Mouse (Mus musculus): ENCODE results near the gene Gm28230. TPM values are rescaled to one million over a fixed set of nuclear protein-coding genes. Genes with fewer than 3 reads are reported as not detected.

Gene Gm28230
- polyA plus RNA-seq, 1 experiment from 2014 or later = not detected

GRCm38 (mm10) chr2:74689574-74690337 is 36.8 kb upstream of the Gm28230 start:
- no peak overlapping the region for H3K9ac ChIP-seq (ENCODE audit: low read length)
- WGBS = under 1% methylated on average over 24 of the region's 24 CpGs
- no peak for ATAC-seq

DNA sequence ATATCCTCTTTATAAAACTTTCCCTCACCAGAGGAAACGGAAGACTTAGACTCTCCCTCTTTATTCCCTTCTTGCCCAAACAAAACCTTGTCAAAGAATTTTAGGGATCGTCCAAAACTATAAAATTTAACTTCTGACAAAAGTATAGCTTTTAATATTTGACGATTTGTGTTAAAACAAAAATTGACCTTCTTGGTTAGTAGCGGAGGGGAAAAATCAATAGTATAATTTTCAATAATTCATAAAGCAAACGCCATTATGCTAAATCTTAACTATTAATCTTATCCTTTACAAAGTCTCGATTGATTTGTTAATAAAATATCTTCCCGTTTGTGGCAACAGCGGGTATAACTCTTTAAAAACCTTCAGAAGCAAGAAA is 36.2 kb upstream of the Gm28230 start:
- Histone ChIP-seq H3K27me3 (replicated peaks; ENCODE audit: control insufficient read depth, insufficient read depth, low read length) (peaks cover 90% of the 10 kb centered on the region), H3K9ac (ENCODE audit: low read length) (no peak overlapping the region), H3K36me3 (ENCODE audit: control insufficient read depth, insufficient read depth, low read length) (no peaks in the 10 kb centered on the region), H3K4me3 (ENCODE audit: low read depth, low read length) (no peak overlapping the region), H3K9me3 (replicated peaks; ENCODE audit: control insufficient read depth, low read length) (no peaks in the 10 kb centered on the region), H3K27ac (ENCODE audit: low read depth, low read length) (no peak overlapping the region), H3K4me1 (ENCODE audit: control insufficient read depth, insufficient read depth, low read length) (no peaks in the 10 kb centered on the region), H3K4me2 (ENCODE audit: low read length) (no peak overlapping the region)
- ATAC-seq (no peak), DNase-seq (ENCODE audit: low spot score) (no peak)
- 11% methylated on average over 8 of the region's 8 CpGs for WGBS

More at GRCm38 (mm10) chr2:74689574-74690337, 36.8 kb upstream of the Gm28230 start:
- DNase-seq (ENCODE audit: low spot score) = no peak
- Histone ChIP-seq H3K27ac (ENCODE audit: low read depth, low read length) (no peak overlapping the region), H3K4me3 (ENCODE audit: low read depth, low read length) (no peak overlapping the region), H3K4me2 (ENCODE audit: low read length) (no peak overlapping the region), H3K27me3 (replicated peaks; ENCODE audit: control insufficient read depth, insufficient read depth, low read length) (peaks cover 90% of the 10 kb centered on the region), H3K4me1 (ENCODE audit: control insufficient read depth, insufficient read depth, low read length) (no peaks in the 10 kb centered on the region), H3K9me3 (replicated peaks; ENCODE audit: control insufficient read depth, low read length) (no peaks in the 10 kb centered on the region), H3K36me3 (ENCODE audit: control insufficient read depth, insufficient read depth, low read length) (no peaks in the 10 kb centered on the region)

- H3K9me3 ChIP-seq (replicated peaks; ENCODE audit: control insufficient read depth, low read length) = no peaks in the 10 kb centered on the region
- peaks cover 96% of the 10 kb centered on the region for H3K27me3 ChIP-seq (replicated peaks; ENCODE audit: control insufficient read depth, insufficient read depth, low read length)
- 1% methylated on average over 56 of the region's 56 CpGs for WGBS
- peak; percentile 63 for DNase-seq (ENCODE audit: low spot score)
- no peaks in the 10 kb centered on the region for H3K36me3 ChIP-seq (ENCODE audit: control insufficient read depth, insufficient read depth, low read length)
- H3K4me2 ChIP-seq (ENCODE audit: low read length) = no peak within 1 kb of the TSS
- no peak within 1 kb of the TSS for H3K9ac ChIP-seq (ENCODE audit: low read length)
- no peak within 1 kb of the TSS for H3K27ac ChIP-seq (ENCODE audit: low read depth, low read length)
- no peaks in the 10 kb centered on the region for H3K4me1 ChIP-seq (ENCODE audit: control insufficient read depth, insufficient read depth, low read length)
- no peak within 1 kb of the TSS for H3K4me3 ChIP-seq (ENCODE audit: low read depth, low read length)
- ATAC-seq = peak; percentile 65; the same call in 1 of the 2 replicates
Observed at GRCm38 (mm10) chr2:74691022-74691951, 35.2 kb upstream of the Gm28230 start, which contains the start of gene Hoxd10. Hoxd10 (plus strand) TSS chr2:74691924.

- H3K36me3 ChIP-seq (ENCODE audit: control insufficient read depth, insufficient read depth, low read length) = no peaks in the 10 kb centered on the region
- no peak overlapping the region for H3K27ac ChIP-seq (ENCODE audit: low read depth, low read length)
- H3K9ac ChIP-seq (ENCODE audit: low read length) = no peak overlapping the region
- no peaks in the 10 kb centered on the region for H3K4me1 ChIP-seq (ENCODE audit: control insufficient read depth, insufficient read depth, low read length)
- no peak for DNase-seq (ENCODE audit: low spot score)
- H3K4me2 ChIP-seq (ENCODE audit: low read length) = no peak overlapping the region
- peaks cover 95% of the 10 kb centered on the region for H3K27me3 ChIP-seq (replicated peaks; ENCODE audit: control insufficient read depth, insufficient read depth, low read length)
- H3K4me3 ChIP-seq (ENCODE audit: low read depth, low read length) = no peak overlapping the region
- 3% methylated on average over 35 of the region's 35 CpGs for WGBS
- ATAC-seq = no peak
- no peaks in the 10 kb centered on the region for H3K9me3 ChIP-seq (replicated peaks; ENCODE audit: control insufficient read depth, low read length)
Observed at GRCm38 (mm10) chr2:74691995-74692807, 34.3 kb upstream of the Gm28230 start.

DNA sequence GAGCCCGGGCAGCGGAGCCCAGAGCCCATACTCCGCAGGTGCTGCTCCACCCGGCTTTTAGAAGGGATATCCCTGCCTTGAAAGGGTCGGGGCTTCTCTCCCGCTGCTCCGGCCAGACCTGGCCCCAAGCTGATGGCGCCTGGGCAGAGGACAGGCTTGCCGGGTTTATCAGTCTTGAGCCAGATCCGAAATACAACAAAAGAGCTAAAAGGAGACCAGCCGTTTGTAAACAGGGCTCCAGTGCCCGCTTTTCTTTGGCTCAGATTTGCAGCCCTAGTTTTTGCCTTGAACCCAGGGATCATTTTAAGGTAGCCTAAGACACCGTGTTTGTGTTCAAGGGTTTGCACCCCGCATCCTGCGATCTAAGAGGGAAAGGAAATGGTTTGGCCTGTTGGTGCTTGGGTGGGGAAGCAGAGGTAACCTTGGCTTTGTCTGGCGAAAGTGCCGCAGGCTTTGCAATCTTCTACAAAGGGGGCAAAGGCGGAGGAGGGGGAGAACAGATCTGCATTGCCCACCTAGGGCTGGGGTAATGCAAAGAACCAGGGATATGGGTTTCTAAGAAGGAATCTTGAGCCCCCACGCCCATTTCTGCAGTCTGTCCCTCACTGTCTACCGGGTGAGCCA is 33.6 kb upstream of the Gm28230 start:
- DNase-seq (ENCODE audit: low spot score) (no peak), ATAC-seq (no peak)
- Histone ChIP-seq H3K4me2 (ENCODE audit: low read length) (no peak overlapping the region), H3K4me1 (ENCODE audit: control insufficient read depth, insufficient read depth, low read length) (peaks cover 3% of the 10 kb centered on the region; the same call in 1 of the 2 replicates), H3K9me3 (replicated peaks; ENCODE audit: control insufficient read depth, low read length) (no peaks in the 10 kb centered on the region), H3K27ac (ENCODE audit: low read depth, low read length) (no peak overlapping the region), H3K9ac (ENCODE audit: low read length) (no peak overlapping the region), H3K27me3 (replicated peaks; ENCODE audit: control insufficient read depth, insufficient read depth, low read length) (peaks cover 95% of the 10 kb centered on the region), H3K36me3 (ENCODE audit: control insufficient read depth, insufficient read depth, low read length) (no peaks in the 10 kb centered on the region), H3K4me3 (ENCODE audit: low read depth, low read length) (no peak overlapping the region)
- under 1% methylated on average over 20 of the region's 20 CpGs for WGBS

- Histone ChIP-seq H3K9me3 (replicated peaks; ENCODE audit: control insufficient read depth, low read length) (no peaks in the 10 kb centered on the region), H3K9ac (ENCODE audit: low read length) (no peak overlapping the region), H3K4me3 (ENCODE audit: low read depth, low read length) (no peak overlapping the region), H3K36me3 (ENCODE audit: control insufficient read depth, insufficient read depth, low read length) (no peaks in the 10 kb centered on the region), H3K4me1 (ENCODE audit: control insufficient read depth, insufficient read depth, low read length) (peaks cover 8% of the 10 kb centered on the region; the same call in 1 of the 2 replicates), H3K27me3 (replicated peaks; ENCODE audit: control insufficient read depth, insufficient read depth, low read length) (peaks cover 95% of the 10 kb centered on the region), H3K27ac (ENCODE audit: low read depth, low read length) (no peak overlapping the region), H3K4me2 (ENCODE audit: low read length) (no peak overlapping the region)
- 14% methylated on average over 4 of the region's 4 CpGs for WGBS
- ATAC-seq (no peak), DNase-seq (ENCODE audit: low spot score) (no peak)
Observed at GRCm38 (mm10) chr2:74693432-74693827, 33.1 kb upstream of the Gm28230 start.

DNA sequence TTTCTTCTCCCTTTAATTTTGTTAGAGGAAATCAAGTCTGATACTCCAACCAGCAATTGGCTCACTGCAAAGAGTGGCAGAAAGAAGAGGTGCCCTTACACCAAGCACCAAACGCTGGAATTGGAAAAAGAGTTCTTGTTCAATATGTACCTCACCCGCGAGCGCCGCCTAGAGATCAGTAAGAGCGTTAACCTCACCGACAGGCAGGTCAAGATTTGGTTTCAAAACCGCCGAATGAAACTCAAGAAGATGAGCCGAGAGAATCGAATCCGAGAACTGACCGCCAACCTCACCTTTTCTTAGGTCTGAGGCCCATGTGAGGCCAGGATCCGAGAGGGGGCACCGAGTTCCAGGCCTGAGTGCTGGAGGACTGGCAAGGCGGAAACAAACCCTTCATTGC is 32.5 kb upstream of the Gm28230 start:
- Histone ChIP-seq H3K9ac (ENCODE audit: low read length) (no peak overlapping the region), H3K36me3 (ENCODE audit: control insufficient read depth, insufficient read depth, low read length) (no peaks in the 10 kb centered on the region), H3K9me3 (replicated peaks; ENCODE audit: control insufficient read depth, low read length) (no peaks in the 10 kb centered on the region), H3K4me1 (ENCODE audit: control insufficient read depth, insufficient read depth, low read length) (peaks cover 8% of the 10 kb centered on the region; the same call in 1 of the 2 replicates), H3K27me3 (replicated peaks; ENCODE audit: control insufficient read depth, insufficient read depth, low read length) (peaks cover 95% of the 10 kb centered on the region), H3K4me3 (ENCODE audit: low read depth, low read length) (no peak overlapping the region), H3K4me2 (ENCODE audit: low read length) (no peak overlapping the region), H3K27ac (ENCODE audit: low read depth, low read length) (no peak overlapping the region)
- no peak for ATAC-seq
- 1% methylated on average over 16 of the region's 16 CpGs for WGBS
- no peak for DNase-seq (ENCODE audit: low spot score)

- Histone ChIP-seq H3K4me2 (ENCODE audit: low read length) (no peak overlapping the region), H3K36me3 (ENCODE audit: control insufficient read depth, insufficient read depth, low read length) (no peaks in the 10 kb centered on the region), H3K9ac (ENCODE audit: low read length) (no peak overlapping the region), H3K27me3 (replicated peaks; ENCODE audit: control insufficient read depth, insufficient read depth, low read length) (peaks cover 97% of the 10 kb centered on the region), H3K9me3 (replicated peaks; ENCODE audit: control insufficient read depth, low read length) (no peaks in the 10 kb centered on the region), H3K4me1 (ENCODE audit: control insufficient read depth, insufficient read depth, low read length) (peaks cover 8% of the 10 kb centered on the region; the same call in 1 of the 2 replicates), H3K27ac (ENCODE audit: low read depth, low read length) (no peak overlapping the region), H3K4me3 (ENCODE audit: low read depth, low read length) (no peak overlapping the region)
- ATAC-seq = no peak
- DNase-seq (ENCODE audit: low spot score) = no peak
- WGBS = 4% methylated on average over 1 of the region's 1 CpGs
Observed at GRCm38 (mm10) chr2:74695383-74695782, 31.1 kb upstream of the Gm28230 start.

Data from forebrain, embryonic 14.5 days (tissue).